Mouse (Mus musculus) lung, embryonic 14.5 days (tissue): ENCODE measurements around the gene Ppfibp1. TPM values are rescaled to one million over a fixed set of nuclear protein-coding genes. Genes with fewer than 3 reads are reported as not detected.

Source experiments
- ATAC-seq: fragments of 200-750 bp; cut with Nextera tagmentation; 2 replicates; pipeline ENCODE4 v1.8.0; 2017; ENCODE audit warnings: mild to moderate bottlenecking, moderate TSS enrichment, moderate library complexity; ENCODE audit not compliant: insufficient read depth
- DNase-seq: peaks from one replicate; pipeline ENCODE4 v3.0.0-alpha.2; 2015
- H3K27ac ChIP-seq: fragments of 300-500 bp; sonication (generic); 2 replicates; pipeline ENCODE4 v1.5.1; 2014; ENCODE audit warnings: low read depth, mild to moderate bottlenecking, moderate library complexity
- H3K27me3 ChIP-seq: fragments of 300-500 bp; sonication (generic); 2 replicates; pipeline ENCODE4 v1.6.1; 2014; ENCODE audit warnings: low read length, control low read depth; ENCODE audit not compliant: insufficient read depth
- H3K36me3 ChIP-seq: fragments of 300-500 bp; sonication (generic); 2 replicates; pipeline ENCODE4 v1.6.1; 2014; ENCODE audit warnings: control low read depth; ENCODE audit not compliant: insufficient read depth
- H3K4me1 ChIP-seq: fragments of 300-500 bp; sonication (generic); 2 replicates; pipeline ENCODE4 v1.6.1; 2014; ENCODE audit warnings: antibody characterized with exemption, control low read depth; ENCODE audit not compliant: insufficient read depth
- H3K4me2 ChIP-seq: fragments of 300-500 bp; sonication (generic); 2 replicates; pipeline ENCODE4 v1.6.1; 2014; ENCODE audit warnings: mild to moderate bottlenecking
- H3K4me3 ChIP-seq: fragments of 300-500 bp; sonication (generic); 2 replicates; pipeline ENCODE4 v1.5.1; 2014; ENCODE audit warnings: low read depth, low read length
- H3K9ac ChIP-seq: fragments of 300-500 bp; sonication (generic); 2 replicates; pipeline ENCODE4 v1.6.1; 2014
- H3K9me3 ChIP-seq: fragments of 300-500 bp; sonication (generic); 2 replicates; pipeline ENCODE4 v1.6.1; 2016; ENCODE audit warnings: low read depth, low read length, control low read depth
- CTCF ChIP-seq: IDR thresholded peaks from 2 replicates; pipeline ENCODE4 v1.5.1; 2016; ENCODE audit warnings: antibody characterized with exemption, low read depth
- WGBS: fragments of 180-500 bp; shearing (Covaris S2); extraction: QIAGEN DNeasy Blood & Tissue Kit; methylation state at CpG from one replicate; pipeline ENCODE4 v1.1.7; 2014; 5-methylcytosine and 5-hydroxymethylcytosine counted together
- polyA plus RNA-seq: library from polyadenylated mRNA; unstranded; fragments of >200 nt; fragmentation: Nextera tagmentation; extraction: Ambion mirVana; gene quantifications from 2 replicates; pipeline ENCODE4 v1.2.1, GENCODE M21; 2014

Gene Ppfibp1
- polyA plus RNA-seq, 1 experiment from 2014 or later, result 52.5 TPM

DNA sequence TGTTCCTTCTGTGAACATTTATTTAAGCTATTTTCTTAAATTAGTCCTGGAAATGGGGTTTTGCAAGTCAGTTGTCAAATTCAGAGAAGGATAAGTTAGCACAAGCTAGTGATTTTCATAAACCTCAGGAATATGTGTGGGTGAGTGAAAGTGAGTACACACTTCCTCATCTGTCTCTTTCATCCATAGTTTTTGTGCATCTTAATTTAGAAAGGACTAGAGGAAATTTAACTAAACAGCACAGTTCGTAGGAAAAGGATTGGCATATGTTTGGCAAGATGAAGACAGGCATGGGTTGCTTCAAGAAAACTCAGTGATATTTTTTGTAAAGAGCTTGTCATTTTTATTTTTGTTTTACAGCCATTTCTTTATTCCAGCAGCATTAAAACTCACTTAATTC lies 68.7 kb downstream of the Ppfibp1 start:
- no peak overlapping the region for H3K4me3 ChIP-seq
- H3K4me2 ChIP-seq, result no peak overlapping the region
- no peaks in the 10 kb centered on the region for H3K9me3 ChIP-seq
- no peaks in the 10 kb centered on the region for H3K36me3 ChIP-seq
- DNase-seq, result no peak
- H3K9ac ChIP-seq, result no peak overlapping the region
- TF ChIP-seq CTCF, result no peak
- H3K4me1 ChIP-seq, result no peaks in the 10 kb centered on the region
- H3K27ac ChIP-seq, result no peak overlapping the region
- ATAC-seq, result no peak
- no peaks in the 10 kb centered on the region for H3K27me3 ChIP-seq
- 82% methylated on average over 1 of the region's 1 CpGs for WGBS

GRCm38 (mm10) chr6:146958694-146959093 lies 70.4 kb downstream of the Ppfibp1 start:
- H3K9ac ChIP-seq, result no peak overlapping the region
- no peak for TF ChIP-seq CTCF

GRCm38 (mm10) chr6:146959908-146960680 lies 71.8 kb downstream of the Ppfibp1 start:
- WGBS, result 72% methylated on average over 9 of the region's 9 CpGs
- no peak overlapping the region for H3K4me2 ChIP-seq
- H3K4me1 ChIP-seq, result no peaks in the 10 kb centered on the region
- no peaks in the 10 kb centered on the region for H3K36me3 ChIP-seq
- no peak for TF ChIP-seq CTCF
- no peak for DNase-seq
- no peaks in the 10 kb centered on the region for H3K9me3 ChIP-seq
- no peaks in the 10 kb centered on the region for H3K27me3 ChIP-seq
- no peak overlapping the region for H3K9ac ChIP-seq
- no peak overlapping the region for H3K4me3 ChIP-seq
- no peak overlapping the region for H3K27ac ChIP-seq
- no peak for ATAC-seq

More at GRCm38 (mm10) chr6:146958694-146959093, 70.4 kb downstream of the Ppfibp1 start:
- Histone ChIP-seq H3K27ac (no peak overlapping the region), H3K4me1 (no peaks in the 10 kb centered on the region), H3K27me3 (no peaks in the 10 kb centered on the region), H3K36me3 (no peaks in the 10 kb centered on the region), H3K4me3 (no peak overlapping the region), H3K4me2 (no peak overlapping the region), H3K9me3 (no peaks in the 10 kb centered on the region)
- WGBS, result 69% methylated on average over 1 of the region's 1 CpGs
- DNase-seq (no peak), ATAC-seq (no peak)

DNA sequence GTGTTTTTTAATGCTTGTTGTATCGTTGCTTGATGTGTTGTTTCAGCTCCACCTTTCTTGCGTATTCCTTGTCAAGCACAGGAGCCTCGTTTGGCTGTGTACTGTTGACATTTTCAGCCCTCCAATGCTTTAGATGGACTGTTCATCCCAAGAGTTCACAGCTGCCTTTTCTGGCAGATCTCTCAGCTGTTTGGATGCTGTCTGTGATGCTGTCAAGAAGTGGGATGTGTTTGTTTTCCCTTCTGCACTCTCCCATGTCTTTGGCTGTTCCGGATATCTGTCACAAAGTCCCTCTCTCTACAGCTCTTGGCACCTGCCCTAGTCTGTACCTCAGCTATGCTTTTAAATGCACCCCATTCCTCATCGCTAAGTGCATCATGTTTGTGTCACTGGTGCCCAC lies 72.7 kb downstream of the Ppfibp1 start:
- Histone ChIP-seq H3K4me3 (no peak overlapping the region), H3K4me2 (no peak overlapping the region), H3K9ac (no peak overlapping the region), H3K27ac (no peak overlapping the region), H3K4me1 (no peaks in the 10 kb centered on the region), H3K9me3 (no peaks in the 10 kb centered on the region), H3K27me3 (no peaks in the 10 kb centered on the region), H3K36me3 (no peaks in the 10 kb centered on the region)
- DNase-seq, result no peak
- ATAC-seq, result no peak
- TF ChIP-seq CTCF, result no peak
- 50% methylated on average over 5 of the region's 5 CpGs for WGBS

DNA sequence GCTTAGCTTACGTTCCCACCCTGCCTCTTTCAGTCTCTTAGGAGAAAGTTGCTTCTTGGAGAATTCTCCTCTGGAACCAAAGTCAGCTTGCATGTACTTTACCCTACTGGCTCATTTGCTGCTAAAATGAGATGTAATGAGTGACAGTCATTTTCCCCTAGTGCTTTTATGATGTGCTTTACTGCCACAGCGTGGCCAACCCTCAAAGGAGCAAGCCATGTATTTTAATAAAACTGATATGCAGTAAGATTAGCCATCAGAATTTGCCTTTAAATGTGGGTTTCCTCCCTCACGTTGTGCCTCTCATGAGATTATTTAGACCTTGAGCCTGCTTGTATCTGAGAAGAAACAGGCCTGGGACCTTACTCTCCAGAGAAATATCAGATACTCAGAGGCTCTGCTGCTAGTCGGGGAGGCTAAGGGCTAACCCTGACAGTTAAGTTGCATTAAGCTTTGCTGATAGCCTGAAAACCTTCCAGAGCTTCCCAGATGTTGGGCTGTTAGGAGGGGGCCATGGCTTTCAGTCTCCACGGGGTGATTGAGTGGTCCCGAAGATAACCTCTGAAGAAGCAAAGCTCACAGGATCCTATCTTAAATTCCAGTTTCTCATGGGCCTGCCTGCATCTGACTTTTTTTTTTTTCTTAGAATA lies 73.7 kb downstream of the Ppfibp1 start:
- no peak overlapping the region for H3K9ac ChIP-seq
- no peak overlapping the region for H3K27ac ChIP-seq
- peak; percentile 60 for DNase-seq

DNA sequence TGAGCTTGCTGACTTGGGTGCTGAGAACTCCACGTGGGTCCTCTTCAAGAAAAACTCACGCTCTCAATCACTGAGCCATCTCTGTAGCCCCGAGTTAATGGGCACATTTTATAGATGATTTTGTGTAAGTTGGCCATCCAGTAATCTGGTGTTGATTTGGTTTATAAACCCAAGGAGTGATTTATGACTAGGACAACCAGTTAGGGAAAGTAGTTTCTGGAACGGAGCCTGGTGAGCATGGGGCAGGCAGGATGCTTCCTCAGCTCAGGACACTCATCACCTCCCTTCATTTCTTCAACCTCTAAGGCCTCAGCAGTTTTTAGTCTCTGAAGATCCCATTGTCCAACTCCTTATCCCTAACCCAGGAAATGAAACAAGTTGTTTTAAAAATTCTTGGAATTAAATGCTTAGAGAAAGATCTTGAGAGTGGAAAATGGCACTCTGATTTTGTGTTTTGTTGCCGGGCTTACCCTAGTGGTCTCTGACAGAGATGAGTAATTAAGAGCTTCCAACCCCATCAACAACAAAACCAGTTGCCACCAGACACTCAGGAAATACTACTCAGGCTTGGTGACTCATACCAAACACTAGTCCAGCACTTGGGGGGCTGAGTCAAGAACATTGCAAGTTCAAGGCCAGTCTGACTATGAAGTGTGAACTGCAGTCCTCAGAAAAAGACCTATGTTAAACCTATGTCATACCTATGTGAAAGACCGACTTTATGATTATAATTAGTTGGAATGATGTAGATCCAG lies 75.3 kb downstream of the Ppfibp1 start:
- TF ChIP-seq CTCF, result no peak
- WGBS, result 77% methylated on average over 6 of the region's 6 CpGs
- DNase-seq, result no peak
- H3K9ac ChIP-seq, result no peak overlapping the region
- H3K36me3 ChIP-seq, result no peaks in the 10 kb centered on the region
- H3K9me3 ChIP-seq, result no peaks in the 10 kb centered on the region
- no peak overlapping the region for H3K4me2 ChIP-seq
- no peaks in the 10 kb centered on the region for H3K27me3 ChIP-seq
- no peak for ATAC-seq
- H3K4me3 ChIP-seq, result no peak overlapping the region
- H3K27ac ChIP-seq, result no peak overlapping the region
- no peaks in the 10 kb centered on the region for H3K4me1 ChIP-seq

More for the DNA sequence above, 73.7 kb downstream of the Ppfibp1 start:
- Histone ChIP-seq H3K4me2 (no peak overlapping the region), H3K4me3 (no peak overlapping the region), H3K36me3 (no peaks in the 10 kb centered on the region), H3K9me3 (no peaks in the 10 kb centered on the region), H3K4me1 (no peaks in the 10 kb centered on the region), H3K27me3 (no peaks in the 10 kb centered on the region)
- peak; percentile 55 for TF ChIP-seq CTCF
- ATAC-seq, result no peak
- WGBS, result 23% methylated on average over 6 of the region's 6 CpGs

GRCm38 (mm10) chr6:146965139-146965772 lies 77.0 kb downstream of the Ppfibp1 start:
- no peak overlapping the region for H3K27ac ChIP-seq
- H3K4me2 ChIP-seq, result no peak overlapping the region
- no peak for TF ChIP-seq CTCF
- H3K9ac ChIP-seq, result no peak overlapping the region
- WGBS, result 91% methylated on average over 13 of the region's 13 CpGs
- no peak for DNase-seq
- no peaks in the 10 kb centered on the region for H3K27me3 ChIP-seq
- H3K4me3 ChIP-seq, result no peak overlapping the region
- no peak for ATAC-seq
- no peaks in the 10 kb centered on the region for H3K9me3 ChIP-seq
- H3K36me3 ChIP-seq, result no peaks in the 10 kb centered on the region
- H3K4me1 ChIP-seq, result no peaks in the 10 kb centered on the region
